Comparison of ENCODE assay signal across 11 mouse cellular contexts in the genomic region with DNA sequence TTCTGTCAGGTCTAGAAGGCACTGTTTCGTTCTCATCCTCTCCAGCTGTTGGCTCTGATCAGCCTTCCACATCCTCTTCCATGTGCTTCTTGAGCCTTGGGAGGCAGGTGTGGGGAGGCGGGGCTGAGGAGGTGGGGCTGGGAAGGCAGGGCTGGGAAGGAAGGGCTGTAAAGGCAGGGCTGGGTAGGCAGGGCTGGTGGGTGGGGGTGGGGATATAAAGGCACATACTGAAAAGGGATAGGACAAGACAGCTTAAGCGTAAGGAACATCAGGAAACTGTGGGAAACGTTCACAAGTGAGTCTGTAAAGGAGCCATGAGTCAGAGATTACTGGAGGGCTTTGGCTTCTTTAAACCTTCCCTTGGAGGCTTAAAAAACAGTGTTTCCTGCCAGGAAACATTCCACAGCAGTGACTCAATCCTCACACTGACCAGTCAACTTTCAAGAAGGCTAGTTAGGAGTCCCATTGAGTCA. TPM values are rescaled to one million over a fixed set of nuclear protein-coding genes. Genes with fewer than 3 reads are reported as not detected.
A peak's percentile ranks its signal among the peaks of the same experiment; 100 is the strongest.
DNase-seq lines count a peak whose midpoint lies in the region; ATAC-seq and TF ChIP-seq lines count a peak whose summit lies in the region.
"Had no signal": no experiment of that assay in that cellular context is flagged by ENCODE, and none has a peak within 500 bp of the region (broad histone marks: within the 10 kb centered on the region; RNA-seq: fewer than 3 reads in every experiment).

No protein-coding gene starts in this region.

- ATAC-seq in kidney, postnatal 0 days (replicated peaks; ENCODE audit: low FRiP score, low read depth): peak; percentile 54; the same call in 1 of the 2 replicates

- H3K27ac ChIP-seq in kidney, postnatal 0 days: no peak overlapping the region
- no peak overlapping the region for H3K27ac ChIP-seq in layer of hippocampus, adult 2 months

- no peak overlapping the region for H3K4me3 ChIP-seq in kidney, postnatal 0 days (replicated peaks; ENCODE audit: low read depth, low read length)
- no peak overlapping the region for H3K4me3 ChIP-seq in layer of hippocampus, adult 2 months
- H3K4me3 ChIP-seq: erythroblast, embryonic 14.5 days had no signal

- no peak overlapping the region for H3K9ac ChIP-seq in kidney, postnatal 0 days (ENCODE audit: low read depth, low read length)

- intact Hi-C loops in heart, postnatal 25 days (cut with DNase I): no loop called here
- intact Hi-C loops in left cerebral cortex, postnatal 14 days (cut with DNase I): no loop called here

- 42% methylated on average over 4 of the region's 4 CpGs for WGBS in kidney, postnatal 0 days

- no peak for TF ChIP-seq CTCF in kidney, postnatal 0 days (IDR thresholded peaks at IDR 0.05; ENCODE audit: low read depth)
- TF ChIP-seq CTCF in layer of hippocampus, adult 2 months (conservative IDR thresholded peaks at IDR 0.05): no peak

- H3K9me3 ChIP-seq in kidney, postnatal 0 days (replicated peaks; ENCODE audit: low read length): no peaks in the 10 kb centered on the region

- no peak overlapping the region for H3K4me2 ChIP-seq in kidney, postnatal 0 days (ENCODE audit: low read length)

- H3K4me1 ChIP-seq in kidney, postnatal 0 days (replicated peaks; ENCODE audit: insufficient read depth, low read length): no peaks in the 10 kb centered on the region

- no peaks in the 10 kb centered on the region for H3K36me3 ChIP-seq in kidney, postnatal 0 days (ENCODE audit: insufficient read depth, low read length)

- DNase-seq in kidney, postnatal 0 days (ENCODE audit: low spot score): peak; percentile 33
- DNase-seq in kidney, postnatal 10 days: no peak
- DNase-seq in adrenal gland, postnatal 25 days: peak; percentile 22
- peak; percentile 42 for DNase-seq in heart, postnatal 25 days (ENCODE audit: low spot score)
- DNase-seq in skeletal muscle tissue, adult 2 months (ENCODE audit: low read depth, low spot score): peak; percentile 77
- DNase-seq in layer of hippocampus, adult 8-10 months (ENCODE audit: low spot score in 2 of 2): no peak
- no peak for DNase-seq in layer of hippocampus, adult 2 months (ENCODE audit: low spot score in 2 of 2)
- DNase-seq in left cerebral cortex, postnatal 14 days (ENCODE audit: low spot score in 2 of 2): no peak

- no peaks in the 10 kb centered on the region for H3K27me3 ChIP-seq in kidney, postnatal 0 days (ENCODE audit: insufficient read depth, low read length)

RNA-seq across cellular contexts. Expression of gene 1700016C15Rik, which starts 21.0 kb away (rescaled TPM):
- 6.3 and 9.1 TPM in 2 replicates for polyA plus RNA-seq in kidney, postnatal 0 days (2015; fragmentation: Nextera tagmentation; extraction: Ambion mirVana)
- total RNA-seq in adrenal gland, postnatal 25 days (2021): not detected in 2 replicates
- total RNA-seq in heart, postnatal 25 days (2021): not detected
- not detected for total RNA-seq in layer of hippocampus, adult 8-10 months (2022)
- total RNA-seq in layer of hippocampus, adult 2 months (2021): not detected
- total RNA-seq in left cerebral cortex, postnatal 14 days (2021): not detected
- total RNA-seq: left cerebral cortex, postnatal 25 days had no signal
- polyA plus RNA-seq: erythroblast, embryonic 14.5 days; neural tube, embryonic 14.5 days had no signal

Comparison
In these comparisons a context has a peak if more than half of its experiments do, and no peak if none do; other contexts are left out.
1. DNase-seq: peak in kidney, postnatal 0 days (single experiment), adrenal gland, postnatal 25 days (single experiment), heart, postnatal 25 days (single experiment) and skeletal muscle tissue, adult 2 months (single experiment); none in kidney, postnatal 10 days (single experiment), layer of hippocampus, adult 8-10 months (0 of 2), layer of hippocampus, adult 2 months (0 of 2) and left cerebral cortex, postnatal 14 days (0 of 2).